Mouse (Mus musculus) intestine, embryonic 15.5 days (tissue): Measurements from ENCODE around the gene Tnfsf9. TPM values are rescaled to one million over a fixed set of nuclear protein-coding genes. Genes with fewer than 3 reads are reported as not detected.
A peak's percentile ranks its signal among the peaks of the same experiment; 100 is the strongest.

Experiments
- ATAC-seq: fragments of 200-750 bp; cut with Nextera tagmentation; 2 replicates; pipeline ENCODE4 v1.8.0; 2017; ENCODE audit warnings: moderate TSS enrichment, moderate library complexity
- H3K27ac ChIP-seq: fragments of 300-500 bp; sonication (generic); 2 replicates; pipeline ENCODE4 v1.5.1; 2015; ENCODE audit warnings: mild to moderate bottlenecking, inconsistent platforms
- H3K27me3 ChIP-seq: fragments of 300-500 bp; sonication (generic); replicated peaks from 2 replicates; pipeline ENCODE4 v1.6.1; 2015; ENCODE audit warnings: inconsistent platforms
- H3K36me3 ChIP-seq: fragments of 300-500 bp; sonication (generic); 2 replicates; pipeline ENCODE4 v1.6.1; 2015; ENCODE audit warnings: inconsistent platforms
- H3K4me1 ChIP-seq: fragments of 300-500 bp; sonication (generic); replicated peaks from 2 replicates; pipeline ENCODE4 v1.6.1; 2015; ENCODE audit warnings: inconsistent platforms
- H3K4me2 ChIP-seq: fragments of 300-500 bp; sonication (generic); replicated peaks from 2 replicates; pipeline ENCODE4 v1.6.1; 2015; ENCODE audit warnings: mild to moderate bottlenecking, inconsistent platforms
- H3K4me3 ChIP-seq: fragments of 300-500 bp; sonication (generic); replicated peaks from 2 replicates; pipeline ENCODE4 v1.5.1; 2015; ENCODE audit warnings: inconsistent platforms
- H3K9ac ChIP-seq: fragments of 300-500 bp; sonication (generic); 2 replicates; pipeline ENCODE4 v1.6.1; 2015; ENCODE audit warnings: inconsistent platforms
- H3K9me3 ChIP-seq: fragments of 300-500 bp; sonication (generic); 2 replicates; pipeline ENCODE4 v1.6.1; 2016; ENCODE audit warnings: inconsistent platforms
- WGBS: fragments of 180-500 bp; shearing (Covaris S2); methylation state at CpG from one replicate; pipeline ENCODE4 v1.1.7; 2015; 5-methylcytosine and 5-hydroxymethylcytosine counted together
- polyA plus RNA-seq: library from polyadenylated mRNA; unstranded; fragments of >200 nt; fragmentation: Nextera tagmentation; extraction: Ambion mirVana; gene quantifications from 2 replicates; pipeline ENCODE4 v1.2.1, GENCODE M21; 2015

Tnfsf9 gene
- polyA plus RNA-seq, 1 experiment from 2014 or later = 8.3 TPM

GRCm38 (mm10) chr17:57070699-57071098, 34.4 kb upstream of the Tnfsf9 start:
- no peak overlapping the region for H3K9ac ChIP-seq
- WGBS = 5% methylated on average over 11 of the region's 11 CpGs

GRCm38 (mm10) chr17:57076916-57077315, 28.2 kb upstream of the Tnfsf9 start:
- no peak overlapping the region for H3K4me2 ChIP-seq
- H3K4me3 ChIP-seq = no peak overlapping the region
- H3K9me3 ChIP-seq = no peaks in the 10 kb centered on the region
- peaks cover 15% of the 10 kb centered on the region; the same call in 1 of the 2 replicates for H3K4me1 ChIP-seq
- H3K27me3 ChIP-seq = no peaks in the 10 kb centered on the region
- H3K36me3 ChIP-seq = no peaks in the 10 kb centered on the region
- no peak overlapping the region for H3K9ac ChIP-seq
- no peak for ATAC-seq
- H3K27ac ChIP-seq = no peak overlapping the region
- WGBS = 40% methylated on average over 3 of the region's 3 CpGs

More at GRCm38 (mm10) chr17:57070699-57071098, 34.4 kb upstream of the Tnfsf9 start:
- Histone ChIP-seq H3K36me3 (no peaks in the 10 kb centered on the region), H3K4me3 (no peak overlapping the region), H3K9me3 (no peaks in the 10 kb centered on the region), H3K4me2 (peak overlapping the region; percentile 39), H3K27me3 (no peaks in the 10 kb centered on the region), H3K4me1 (peaks cover 7% of the 10 kb centered on the region; the same call in 1 of the 2 replicates), H3K27ac (no peak overlapping the region)
- ATAC-seq = peak; percentile 86

GRCm38 (mm10) chr17:57078336-57078735, 26.8 kb upstream of the Tnfsf9 start, which contains the start of gene Dennd1c:
Gene Dennd1c (minus strand): TSS chr17:57078514.
- 0 out of 2 replicates have a peak within 1 kb of the TSS, but pooled peaks have one; percentile 17 for H3K27ac ChIP-seq

GRCm38 (mm10) chr17:57079919-57080318, 25.2 kb upstream of the Tnfsf9 start:
- Histone ChIP-seq H3K9me3 (no peaks in the 10 kb centered on the region), H3K27ac (no peak overlapping the region), H3K4me3 (no peak overlapping the region), H3K36me3 (no peaks in the 10 kb centered on the region), H3K9ac (no peak overlapping the region), H3K27me3 (no peaks in the 10 kb centered on the region), H3K4me1 (peaks cover 17% of the 10 kb centered on the region; the same call in 1 of the 2 replicates), H3K4me2 (no peak overlapping the region)
- 32% methylated on average over 3 of the region's 3 CpGs for WGBS
- peak; percentile 63 for ATAC-seq

More at GRCm38 (mm10) chr17:57078336-57078735, 26.8 kb upstream of the Tnfsf9 start, which contains the start of gene Dennd1c:
- H3K36me3 ChIP-seq = no peaks in the 10 kb centered on the region
- 0 out of 2 replicates have a peak, but pooled peaks have one; percentile 9 for ATAC-seq
- no peaks in the 10 kb centered on the region for H3K9me3 ChIP-seq
- H3K4me1 ChIP-seq = peaks cover 15% of the 10 kb centered on the region; the same call in 1 of the 2 replicates
- peak within 1 kb of the TSS; percentile 20; the same call in 1 of the 2 replicates for H3K9ac ChIP-seq
- no peaks in the 10 kb centered on the region for H3K27me3 ChIP-seq
- 29% methylated on average over 6 of the region's 6 CpGs for WGBS
- peak within 1 kb of the TSS; percentile 19; the same call in 1 of the 2 replicates for H3K4me2 ChIP-seq
- H3K4me3 ChIP-seq = no peak within 1 kb of the TSS

- peaks cover 17% of the 10 kb centered on the region; the same call in 1 of the 2 replicates for H3K4me1 ChIP-seq
- H3K4me3 ChIP-seq = no peak overlapping the region
- H3K9ac ChIP-seq = no peak overlapping the region
- no peaks in the 10 kb centered on the region for H3K27me3 ChIP-seq
- 93% methylated on average over 31 of the region's 31 CpGs for WGBS
- H3K4me2 ChIP-seq = no peak overlapping the region
- H3K9me3 ChIP-seq = no peaks in the 10 kb centered on the region
- H3K36me3 ChIP-seq = no peaks in the 10 kb centered on the region
- H3K27ac ChIP-seq = no peak overlapping the region
- no peak for ATAC-seq
Measured at GRCm38 (mm10) chr17:57081234-57081842, 23.8 kb upstream of the Tnfsf9 start.

- H3K9ac ChIP-seq = no peak overlapping the region
- no peak overlapping the region for H3K27ac ChIP-seq
- no peaks in the 10 kb centered on the region; the same call in 1 of the 2 replicates for H3K27me3 ChIP-seq
- peaks cover 23% of the 10 kb centered on the region for H3K4me1 ChIP-seq
- no peak overlapping the region for H3K4me3 ChIP-seq
- no peak overlapping the region for H3K4me2 ChIP-seq
- no peaks in the 10 kb centered on the region for H3K36me3 ChIP-seq
- H3K9me3 ChIP-seq = no peaks in the 10 kb centered on the region
- 78% methylated on average over 5 of the region's 5 CpGs for WGBS
- ATAC-seq = no peak
Measured at GRCm38 (mm10) chr17:57082481-57082880, 22.6 kb upstream of the Tnfsf9 start.

- Histone ChIP-seq H3K9ac (no peak overlapping the region), H3K4me2 (no peak overlapping the region), H3K4me3 (no peak overlapping the region), H3K9me3 (no peaks in the 10 kb centered on the region), H3K27ac (no peak overlapping the region), H3K27me3 (no peaks in the 10 kb centered on the region; the same call in 1 of the 2 replicates), H3K36me3 (no peaks in the 10 kb centered on the region), H3K4me1 (peaks cover 9% of the 10 kb centered on the region)
- no peak for ATAC-seq
- 88% methylated on average over 11 of the region's 11 CpGs for WGBS
Measured at GRCm38 (mm10) chr17:57085970-57086757, 19.0 kb upstream of the Tnfsf9 start.

GRCm38 (mm10) chr17:57087049-57087832, 17.9 kb upstream of the Tnfsf9 start, which contains the start of gene Tubb4a:
Gene Tubb4a (minus strand): TSS chr17:57087782.
- peak; percentile 70 for ATAC-seq
- peak within 1 kb of the TSS; percentile 37 for H3K9ac ChIP-seq
- WGBS = under 1% methylated on average over 31 of the region's 31 CpGs

GRCm38 (mm10) chr17:57094222-57094621, 10.9 kb upstream of the Tnfsf9 start:
- Histone ChIP-seq H3K27ac (no peak overlapping the region), H3K9ac (no peak overlapping the region), H3K36me3 (no peaks in the 10 kb centered on the region), H3K4me3 (no peak overlapping the region), H3K27me3 (no peaks in the 10 kb centered on the region), H3K9me3 (no peaks in the 10 kb centered on the region), H3K4me1 (0 out of 2 replicates have a peak, but pooled peaks cover 2% of the 10 kb centered on the region), H3K4me2 (no peak overlapping the region)
- peak; percentile 24 for ATAC-seq
- 93% methylated on average over 3 of the region's 3 CpGs for WGBS

More at GRCm38 (mm10) chr17:57087049-57087832, 17.9 kb upstream of the Tnfsf9 start, which contains the start of gene Tubb4a:
- Histone ChIP-seq H3K4me3 (peak within 1 kb of the TSS; percentile 37), H3K27me3 (no peaks in the 10 kb centered on the region; the same call in 1 of the 2 replicates), H3K36me3 (no peaks in the 10 kb centered on the region), H3K4me2 (peak within 1 kb of the TSS; percentile 74), H3K4me1 (peaks cover 9% of the 10 kb centered on the region), H3K9me3 (no peaks in the 10 kb centered on the region), H3K27ac (no peak within 1 kb of the TSS)

- Histone ChIP-seq H3K27ac (no peak overlapping the region), H3K9ac (no peak overlapping the region), H3K4me3 (peak overlapping the region; percentile 23), H3K36me3 (no peaks in the 10 kb centered on the region), H3K27me3 (no peaks in the 10 kb centered on the region), H3K4me1 (0 out of 2 replicates have a peak, but pooled peaks cover 2% of the 10 kb centered on the region), H3K9me3 (no peaks in the 10 kb centered on the region), H3K4me2 (peak overlapping the region; percentile 52)
- ATAC-seq = peak; percentile 92
- WGBS = 2% methylated on average over 18 of the region's 19 CpGs
Measured at GRCm38 (mm10) chr17:57095855-57096622, 9.1 kb upstream of the Tnfsf9 start.

- peak; percentile 86 for ATAC-seq
- no peak overlapping the region for H3K9ac ChIP-seq
- H3K36me3 ChIP-seq = no peaks in the 10 kb centered on the region
- H3K9me3 ChIP-seq = no peaks in the 10 kb centered on the region
- peak overlapping the region; percentile 52 for H3K4me2 ChIP-seq
- H3K27ac ChIP-seq = no peak overlapping the region
- peak overlapping the region; percentile 23 for H3K4me3 ChIP-seq
- WGBS = 2% methylated on average over 11 of the region's 11 CpGs
- 0 out of 2 replicates have a peak, but pooled peaks cover 2% of the 10 kb centered on the region for H3K4me1 ChIP-seq
- no peaks in the 10 kb centered on the region for H3K27me3 ChIP-seq
Measured at GRCm38 (mm10) chr17:57096623-57096920, 8.6 kb upstream of the Tnfsf9 start.
